Mouse (Mus musculus): Measurements from ENCODE around the gene Ccdc177.

DNA sequence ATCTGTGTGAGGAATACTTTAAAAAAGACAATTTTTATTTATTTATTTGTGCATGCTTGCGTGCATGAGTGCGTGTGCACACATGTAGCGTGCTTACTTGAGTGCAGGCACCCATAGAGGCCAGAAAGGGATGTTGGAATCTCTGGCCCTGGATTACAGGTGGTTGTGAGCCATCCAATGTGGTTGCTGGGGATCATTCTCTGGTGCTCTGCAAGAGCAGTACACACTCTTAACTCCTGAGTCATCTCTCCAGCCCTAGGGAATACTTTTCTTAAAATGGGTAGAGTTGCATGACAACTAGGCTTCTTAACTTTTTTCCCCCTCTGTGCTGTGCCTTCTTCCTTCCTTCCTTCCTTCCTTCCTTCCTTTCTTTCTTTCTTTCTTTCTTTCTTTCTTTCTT lies 39.7 kb upstream of the Ccdc177 start:
- TF ChIP-seq CTCF (conservative IDR thresholded peaks at IDR 0.05 in 1 of 2, IDR thresholded peaks at IDR 0.05 in 1 of 2; ENCODE audit: low read depth in 2 of 2, low read length in 2 of 2) = no peak
- TF ChIP-seq MEF2A (IDR thresholded peaks at IDR 0.05; ENCODE audit: borderline replicate concordance, low read depth, low read length) = no peak
- no peak for TF ChIP-seq IRF4 (IDR thresholded peaks at IDR 0.05; ENCODE audit: low read depth, low read length)
- no peak for TF ChIP-seq ELF1 (IDR thresholded peaks at IDR 0.05; ENCODE audit: low read depth, low read length)
- TF ChIP-seq POLR2A (IDR thresholded peaks at IDR 0.05; ENCODE audit: low read depth, low read length) = no peak
- TF ChIP-seq MAFK (IDR thresholded peaks at IDR 0.05; ENCODE audit: insufficient replicate concordance, low read length) = no peak
- TF ChIP-seq RCOR1 (conservative IDR thresholded peaks at IDR 0.05; ENCODE audit: low read depth, low read length) = no peak
- TF ChIP-seq MAX (IDR thresholded peaks at IDR 0.05; ENCODE audit: low read length) = no peak

Measured in CH12.LX (cell line).